In the genomic region with DNA sequence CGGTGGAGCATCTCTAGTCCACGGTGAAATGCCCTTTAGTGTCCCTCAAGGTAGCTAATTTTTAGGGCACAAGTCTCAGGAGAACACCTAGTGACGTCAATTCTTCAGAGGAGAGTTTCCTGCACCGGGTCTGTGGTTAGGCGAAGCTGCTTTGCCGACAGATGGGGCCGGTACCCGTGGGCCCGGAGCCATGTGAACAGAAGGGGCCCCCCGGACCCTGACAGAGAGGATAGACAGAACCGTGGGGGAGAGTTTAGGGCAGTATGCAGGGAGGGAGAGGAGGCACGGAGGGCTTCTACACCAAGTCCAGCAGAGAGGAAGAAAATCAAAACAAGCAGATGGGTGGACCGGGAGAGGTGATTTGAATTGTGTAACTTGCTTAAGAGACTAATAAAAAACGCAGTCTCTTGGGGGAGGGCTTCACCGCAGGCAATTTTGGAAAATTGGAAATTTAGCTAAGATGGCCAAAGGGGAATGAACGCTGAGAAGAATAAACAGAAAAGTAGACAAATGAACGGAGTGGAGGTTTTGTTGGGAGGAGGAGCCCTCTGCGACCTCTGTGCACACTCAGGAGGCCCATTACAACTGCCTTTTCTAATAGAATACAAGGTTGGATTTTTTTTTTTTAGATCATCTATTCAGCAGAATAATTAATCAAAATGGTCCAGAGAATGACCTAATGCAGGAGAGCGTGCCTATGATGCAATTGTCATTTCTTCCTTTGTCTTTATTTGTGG, we compare ENCODE assay signal across 13 mouse cellular contexts.
DNase-seq lines count a peak whose midpoint lies in the region; ATAC-seq and TF ChIP-seq lines count a peak whose summit lies in the region.
"Had no signal": no experiment of that assay in that cellular context is flagged by ENCODE, and none has a peak within 500 bp of the region (broad histone marks: within the 10 kb centered on the region; RNA-seq: fewer than 3 reads in every experiment).

No protein-coding gene starts in this region.

- no peaks in the 10 kb centered on the region for H3K36me3 ChIP-seq in forebrain, postnatal 0 days (ENCODE audit: insufficient read depth)
- H3K36me3 ChIP-seq in neural tube, embryonic 14.5 days (ENCODE audit: control insufficient read depth, insufficient read depth, low read length) = no peaks in the 10 kb centered on the region
- H3K36me3 ChIP-seq in heart, embryonic 11.5 days (ENCODE audit: control insufficient read depth, insufficient read depth, low read length) = no peaks in the 10 kb centered on the region
- H3K36me3 ChIP-seq: heart, embryonic 10.5 days had no signal

- H3K27me3 ChIP-seq in forebrain, postnatal 0 days (ENCODE audit: insufficient read depth, low read length) = no peaks in the 10 kb centered on the region
- no peaks in the 10 kb centered on the region for H3K27me3 ChIP-seq in neural tube, embryonic 14.5 days (ENCODE audit: control insufficient read depth, insufficient read depth, low read length)
- H3K27me3 ChIP-seq in heart, embryonic 11.5 days (ENCODE audit: control insufficient read depth, insufficient read depth, low read length) = no peaks in the 10 kb centered on the region

- no peak for ATAC-seq in forebrain, postnatal 0 days
- peak; percentile 49; the same call in 1 of the 2 replicates for ATAC-seq in neural tube, embryonic 14.5 days (ENCODE audit: low read depth)
- no peak for ATAC-seq in heart, embryonic 11.5 days (replicated peaks; ENCODE audit: insufficient number of reproducible peaks, low FRiP score, low TSS enrichment)
- ATAC-seq: Patski had no signal

- no peak overlapping the region for H3K4me2 ChIP-seq in forebrain, postnatal 0 days (ENCODE audit: low read depth)
- H3K4me2 ChIP-seq in neural tube, embryonic 14.5 days (ENCODE audit: low read depth, low read length) = no peak overlapping the region
- no peak overlapping the region for H3K4me2 ChIP-seq in heart, embryonic 11.5 days

- peak; percentile 10 to 21 for DNase-seq in layer of hippocampus, postnatal 36 days
- no peak for DNase-seq in layer of hippocampus, adult 8-10 months (ENCODE audit: low spot score in 2 of 2)
- DNase-seq in cerebellum, adult 9-10 months = peak; percentile 96
- DNase-seq in forebrain, postnatal 0 days = peak; percentile 27
- no peak for DNase-seq in urinary bladder, postnatal 10 days (ENCODE audit: low spot score)
- DNase-seq in ovary, adult 18-20 months (ENCODE audit: low spot score) = no peak
- DNase-seq: adrenal gland, postnatal 36 days; lung, postnatal 4 days; thymus, adult 2 months had no signal

- H3K9me3 ChIP-seq in forebrain, postnatal 0 days (ENCODE audit: low read length) = no peaks in the 10 kb centered on the region
- no peaks in the 10 kb centered on the region for H3K9me3 ChIP-seq in neural tube, embryonic 14.5 days (ENCODE audit: control insufficient read depth, low read length)
- H3K9me3 ChIP-seq in heart, embryonic 11.5 days (replicated peaks; ENCODE audit: control insufficient read depth, low read length) = no peaks in the 10 kb centered on the region
- H3K9me3 ChIP-seq: heart, embryonic 10.5 days had no signal

- H3K4me3 ChIP-seq in forebrain, postnatal 0 days (ENCODE audit: low read depth, low read length) = no peak overlapping the region
- no peak overlapping the region for H3K4me3 ChIP-seq in neural tube, embryonic 14.5 days (ENCODE audit: low read depth, low read length)
- H3K4me3 ChIP-seq in heart, embryonic 11.5 days (ENCODE audit: low read depth, low read length) = no peak overlapping the region
- H3K4me3 ChIP-seq: heart, embryonic 10.5 days had no signal

- TF ChIP-seq CTCF in forebrain, postnatal 0 days (IDR thresholded peaks at IDR 0.05; ENCODE audit: low read depth) = no peak

- H3K27ac ChIP-seq in forebrain, postnatal 0 days (ENCODE audit: low read depth, low read length) = no peak overlapping the region
- no peak overlapping the region for H3K27ac ChIP-seq in neural tube, embryonic 14.5 days (ENCODE audit: low read depth, low read length)
- no peak overlapping the region for H3K27ac ChIP-seq in heart, embryonic 11.5 days (ENCODE audit: low read depth, low read length)
- H3K27ac ChIP-seq: heart, embryonic 10.5 days had no signal

- H3K9ac ChIP-seq in forebrain, postnatal 0 days = no peak overlapping the region
- H3K9ac ChIP-seq in neural tube, embryonic 14.5 days (replicated peaks; ENCODE audit: low read depth, low read length) = no peak overlapping the region
- no peak overlapping the region for H3K9ac ChIP-seq in heart, embryonic 11.5 days (ENCODE audit: low read depth, low read length)

- 28% methylated on average over 19 of the region's 19 CpGs for WGBS in forebrain, postnatal 0 days
- 34% methylated on average over 19 of the region's 19 CpGs for WGBS in neural tube, embryonic 14.5 days
- 73% methylated on average over 19 of the region's 19 CpGs for WGBS in heart, embryonic 11.5 days (ENCODE audit: insufficient replicate concordance)

- H3K4me1 ChIP-seq in forebrain, postnatal 0 days (ENCODE audit: insufficient read depth) = no peaks in the 10 kb centered on the region
- no peaks in the 10 kb centered on the region for H3K4me1 ChIP-seq in neural tube, embryonic 14.5 days (ENCODE audit: control insufficient read depth, insufficient read depth, low read length)
- no peaks in the 10 kb centered on the region for H3K4me1 ChIP-seq in heart, embryonic 11.5 days (ENCODE audit: control insufficient read depth, insufficient read depth, low read length)
- H3K4me1 ChIP-seq: heart, embryonic 10.5 days had no signal

Comparison
In these comparisons a context has a peak if more than half of its experiments do, and no peak if none do; other contexts are left out.
1. DNase-seq: peak in layer of hippocampus, postnatal 36 days (2 of 2), cerebellum, adult 9-10 months (single experiment) and forebrain, postnatal 0 days (single experiment); none in layer of hippocampus, adult 8-10 months (0 of 2), urinary bladder, postnatal 10 days (single experiment) and ovary, adult 18-20 months (single experiment).